Mouse (Mus musculus) heart, adult 2 months (tissue): Measurements from ENCODE around the gene Rnf7.

Experiments used
- CTCF ChIP-seq: fragments of 200-600 bp; IDR thresholded peaks from 2 replicates; pipeline ENCODE4 v1.8.1; 2022; ENCODE audit warnings: antibody characterized with exemption, mild to moderate bottlenecking, moderate library complexity
- EP300 ChIP-seq: fragments of 200-500 bp; IDR thresholded peaks from 2 replicates; pipeline ENCODE4 v1.6.1; 2011; ENCODE audit warnings: low read depth, low read length, control low read depth; ENCODE audit not compliant: insufficient read depth
- POLR2A ChIP-seq: fragments of 200-500 bp; IDR thresholded peaks from 2 replicates; pipeline ENCODE4 v1.6.1; 2011; ENCODE audit warnings: mild to moderate bottlenecking, low read depth, low read length, control low read depth; ENCODE audit not compliant: insufficient read depth

DNA sequence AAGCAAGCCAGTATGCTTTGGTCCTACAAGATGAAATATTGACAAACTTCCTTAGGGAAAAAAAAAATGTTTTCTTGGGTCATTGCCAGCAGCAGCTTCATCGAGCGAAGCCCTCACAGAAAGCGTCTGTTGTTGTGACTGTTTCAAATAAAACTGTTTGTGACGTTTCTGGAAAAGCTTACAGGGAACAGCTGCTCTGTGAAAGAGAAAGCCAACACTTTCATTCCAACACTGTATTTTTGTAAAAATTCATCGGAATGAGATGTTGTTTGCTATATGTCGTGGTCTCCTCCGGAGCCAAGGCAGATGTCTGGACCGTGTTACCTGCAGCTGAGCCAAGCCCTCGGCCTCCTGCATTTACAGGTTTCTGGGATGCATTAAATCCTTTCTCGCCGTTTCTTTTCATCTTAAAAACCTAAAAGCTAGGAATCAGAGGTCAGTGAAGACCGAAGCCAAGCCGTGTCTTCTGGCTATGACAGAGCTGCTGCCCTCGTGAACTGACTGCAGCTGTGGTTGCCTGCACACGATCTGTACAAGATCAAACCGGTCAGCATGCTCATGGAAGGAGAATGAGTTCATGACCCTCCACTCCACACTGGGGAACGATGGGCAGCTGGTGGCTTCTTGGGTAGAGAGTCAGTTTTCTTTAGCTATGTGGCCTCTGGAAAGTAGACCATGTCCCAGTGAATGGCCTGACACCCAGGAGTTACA is 50.0 kb downstream of the Rnf7 start:
- no peak for TF ChIP-seq CTCF
- no peak for TF ChIP-seq POLR2A
- no peak for TF ChIP-seq EP300
